19 mouse cellular contexts compared by ENCODE assay signal in the genomic region with DNA sequence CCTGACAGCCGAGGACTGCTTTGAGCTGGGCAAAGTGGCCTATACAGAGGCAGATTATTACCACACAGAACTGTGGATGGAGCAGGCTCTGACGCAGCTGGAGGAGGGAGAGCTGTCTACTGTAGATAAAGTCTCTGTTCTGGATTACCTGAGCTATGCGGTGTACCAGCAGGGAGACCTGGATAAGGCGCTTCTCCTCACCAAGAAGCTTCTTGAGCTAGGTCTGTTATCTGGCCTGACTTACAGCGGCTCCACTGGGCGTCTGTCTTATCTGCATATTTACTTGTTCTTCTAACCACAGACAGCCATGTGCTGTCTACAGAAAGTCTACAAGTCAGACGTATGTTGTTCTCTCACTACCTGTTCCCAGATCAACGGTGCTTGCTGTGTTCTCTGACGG. TPM values are rescaled to one million over a fixed set of nuclear protein-coding genes. Genes with fewer than 3 reads are reported as not detected.
DNase-seq lines count a peak whose midpoint lies in the region; ATAC-seq and TF ChIP-seq lines count a peak whose summit lies in the region.
"Had no signal": no experiment of that assay in that cellular context is flagged by ENCODE, and none has a peak within 500 bp of the region (broad histone marks: within the 10 kb centered on the region; RNA-seq: fewer than 3 reads in every experiment).

No protein-coding gene starts in this region.

- DNase-seq in heart, adult 11 months = peak; percentile 72
- DNase-seq in heart, postnatal 36 days = no peak
- peak; percentile 14 for DNase-seq in G1E (ENCODE audit: low spot score)
- DNase-seq in liver, postnatal 0 days = peak; percentile 45
- DNase-seq in left cerebral cortex, adult 18-20 months (ENCODE audit: low spot score in 2 of 2) = no peak
- no peak for DNase-seq in hindbrain, embryonic 10.5 days (ENCODE audit: low spot score)
- no peak for DNase-seq in cerebellum, adult 11-12 months
- DNase-seq: cerebellum, postnatal 14 days; lung, adult 18-20 months; thymus, postnatal 25 days had no signal

- intact Hi-C loops in heart, postnatal 36 days (cut with DNase I) = no loop called here

- no peak for TF ChIP-seq CTCF in G1E (IDR thresholded peaks at IDR 0.05; ENCODE audit: low read depth, low read length)
- 0 out of 2 replicates have a peak, but pooled peaks have one; percentile 5 for TF ChIP-seq CTCF in liver, postnatal 0 days (IDR thresholded peaks at IDR 0.05; ENCODE audit: low read depth)

- no peaks in the 10 kb centered on the region for H3K9me3 ChIP-seq in G1E (replicated peaks)
- H3K9me3 ChIP-seq in liver, postnatal 0 days (ENCODE audit: low read length) = no peaks in the 10 kb centered on the region
- H3K9me3 ChIP-seq in hindbrain, embryonic 10.5 days = no peaks in the 10 kb centered on the region
- H3K9me3 ChIP-seq: embryonic facial prominence, embryonic 12.5 days; forebrain, embryonic 13.5 days; hindbrain, embryonic 15.5 days; neural tube, embryonic 15.5 days had no signal

- H3K9ac ChIP-seq in liver, postnatal 0 days (replicated peaks) = no peak overlapping the region
- H3K9ac ChIP-seq: embryonic facial prominence, embryonic 12.5 days; forebrain, embryonic 13.5 days; hindbrain, embryonic 15.5 days; neural tube, embryonic 15.5 days had no signal

- WGBS in liver, postnatal 0 days (ENCODE audit: insufficient replicate concordance) = 66% methylated on average over 9 of the region's 9 CpGs
- 94% methylated on average over 9 of the region's 9 CpGs for WGBS in hindbrain, embryonic 10.5 days

- H3K27ac ChIP-seq in liver, postnatal 0 days (ENCODE audit: low read depth) = peak overlapping the region; percentile 78
- no peak overlapping the region for H3K27ac ChIP-seq in hindbrain, embryonic 10.5 days
- H3K27ac ChIP-seq: embryonic facial prominence, embryonic 12.5 days; forebrain, embryonic 13.5 days; hindbrain, embryonic 15.5 days; layer of hippocampus, adult 2 months; neural tube, embryonic 15.5 days had no signal

- H3K4me1 ChIP-seq in G1E (ENCODE audit: insufficient read depth, low read depth, low read length) = peaks cover 34% of the 10 kb centered on the region
- peaks cover 9% of the 10 kb centered on the region; the same call in 1 of the 2 replicates for H3K4me1 ChIP-seq in liver, postnatal 0 days (ENCODE audit: insufficient read depth)
- no peaks in the 10 kb centered on the region for H3K4me1 ChIP-seq in hindbrain, embryonic 10.5 days (replicated peaks)
- H3K4me1 ChIP-seq: embryonic facial prominence, embryonic 12.5 days; forebrain, embryonic 13.5 days; hindbrain, embryonic 15.5 days; neural tube, embryonic 15.5 days had no signal

- TF ChIP-seq EP300 in liver, postnatal 0 days (IDR thresholded peaks at IDR 0.05; ENCODE audit: low read depth) = peak; percentile 96

- ATAC-seq in G1E (ENCODE audit: extremely low read depth, insufficient number of reproducible peaks, low FRiP score, poor library complexity, severe bottlenecking) = peak; percentile 94
- peak; percentile 97 for ATAC-seq in erythroid progenitor cell, adult 5-6 weeks (replicated peaks; ENCODE audit: low FRiP score, poor library complexity, severe bottlenecking)
- ATAC-seq in liver, postnatal 0 days = peak; percentile 99
- ATAC-seq: forebrain, embryonic 13.5 days had no signal

- H3K4me2 ChIP-seq in liver, postnatal 0 days (ENCODE audit: low read depth, low read length) = 0 out of 2 replicates have a peak overlapping the region, but pooled peaks have one; percentile 34
- H3K4me2 ChIP-seq: embryonic facial prominence, embryonic 12.5 days; forebrain, embryonic 13.5 days; hindbrain, embryonic 15.5 days; neural tube, embryonic 15.5 days had no signal

- H3K4me3 ChIP-seq in G1E (ENCODE audit: low read depth, low read length) = no peak overlapping the region; the same call in 1 of the 2 replicates
- H3K4me3 ChIP-seq in liver, postnatal 0 days (ENCODE audit: low read depth, low read length) = no peak overlapping the region
- H3K4me3 ChIP-seq in hindbrain, embryonic 10.5 days = no peak overlapping the region
- H3K4me3 ChIP-seq: embryonic facial prominence, embryonic 12.5 days; forebrain, embryonic 13.5 days; hindbrain, embryonic 15.5 days; layer of hippocampus, adult 2 months; neural tube, embryonic 15.5 days had no signal

- H3K27me3 ChIP-seq in G1E (ENCODE audit: insufficient read depth, low read length) = no peaks in the 10 kb centered on the region
- H3K27me3 ChIP-seq in liver, postnatal 0 days (ENCODE audit: insufficient read depth, low read length) = no peaks in the 10 kb centered on the region
- H3K27me3 ChIP-seq in hindbrain, embryonic 10.5 days (ENCODE audit: insufficient read depth, poor library complexity, severe bottlenecking) = no peaks in the 10 kb centered on the region
- H3K27me3 ChIP-seq: embryonic facial prominence, embryonic 12.5 days; forebrain, embryonic 13.5 days; hindbrain, embryonic 15.5 days; neural tube, embryonic 15.5 days had no signal

- H3K36me3 ChIP-seq in G1E (replicated peaks) = peaks cover 49% of the 10 kb centered on the region
- H3K36me3 ChIP-seq in liver, postnatal 0 days (replicated peaks; ENCODE audit: insufficient read depth, low read length) = peaks cover 62% of the 10 kb centered on the region
- H3K36me3 ChIP-seq in hindbrain, embryonic 10.5 days = peaks cover 97% of the 10 kb centered on the region

RNA-seq across cellular contexts. Expression of a gene that starts 25.1 kb away (rescaled TPM):
- 10 to 100 TPM; 31.3 to 51.2 TPM for total RNA-seq in heart, postnatal 36 days (2021)
- 20.6 and 34.2 TPM in 2 replicates for total RNA-seq in G1E (2014; fragmentation: Nextera tagmentation)
- 29.7 and 34.2 TPM in 2 replicates for total RNA-seq in G1E (2017)
- polyA plus RNA-seq in G1E (2012) = 1.6 and 2.3 TPM in 2 replicates
- total RNA-seq in erythroid progenitor cell, adult 5-6 weeks (2015; ENCODE audit: low replicate concordance) = 2.5 and 6.5 TPM in 2 replicates
- 8.9 and 12.9 TPM in 2 replicates for total RNA-seq in erythroid progenitor cell, adult 5-6 weeks (2017; ENCODE audit: low replicate concordance)
- 5.3 and 6.4 TPM in 2 replicates for polyA plus RNA-seq in liver, postnatal 0 days (2015; fragmentation: Nextera tagmentation; extraction: Ambion mirVana)
- total RNA-seq in left cerebral cortex, adult 18-20 months (2021) = 10 to 100 TPM; 44.8 to 49.7 TPM
- polyA plus RNA-seq in hindbrain, embryonic 10.5 days (2016; fragmentation: Nextera tagmentation; extraction: Ambion mirVana) = 37.2 and 53.0 TPM in 2 replicates

RNA-seq across cellular contexts. Expression of a gene that starts 47.2 kb away (rescaled TPM):
- total RNA-seq in heart, postnatal 36 days (2021) = 100 to 1,000 TPM; 146 to 148 TPM
- total RNA-seq in G1E (2014; fragmentation: Nextera tagmentation) (16.9 and 29.9 TPM in 2 replicates), G1E (2017) (91.5 and 111 TPM in 2 replicates)
- polyA plus RNA-seq in G1E (2012) = 0.47 and 0.54 TPM in 2 replicates
- 15.1 and 18.9 TPM in 2 replicates for total RNA-seq in erythroid progenitor cell, adult 5-6 weeks (2015; ENCODE audit: low replicate concordance)
- 17.1 TPM in 1 of 2 replicates, not detected in the other for total RNA-seq in erythroid progenitor cell, adult 5-6 weeks (2017; ENCODE audit: low replicate concordance)
- polyA plus RNA-seq in liver, postnatal 0 days (2015; fragmentation: Nextera tagmentation; extraction: Ambion mirVana) = 4.1 and 8.4 TPM in 2 replicates
- total RNA-seq in left cerebral cortex, adult 18-20 months (2021) = 10 to 100 TPM; 46.4 to 50.8 TPM
- 2.4 and 9.9 TPM in 2 replicates for polyA plus RNA-seq in hindbrain, embryonic 10.5 days (2016; fragmentation: Nextera tagmentation; extraction: Ambion mirVana)

RNA-seq across cellular contexts. Expression of a gene that starts 55.3 kb away (rescaled TPM):
- not detected for total RNA-seq in heart, postnatal 36 days (2021)
- not detected in 2 replicates for total RNA-seq in G1E (2014; fragmentation: Nextera tagmentation)
- total RNA-seq in G1E (2017) = not detected in 2 replicates
- not detected in 2 replicates for polyA plus RNA-seq in G1E (2012)
- total RNA-seq in erythroid progenitor cell, adult 5-6 weeks (2015; ENCODE audit: low replicate concordance) = not detected in 2 replicates
- total RNA-seq in erythroid progenitor cell, adult 5-6 weeks (2017; ENCODE audit: low replicate concordance) = not detected in 2 replicates
- polyA plus RNA-seq in liver, postnatal 0 days (2015; fragmentation: Nextera tagmentation; extraction: Ambion mirVana) = 58.4 and 61.3 TPM in 2 replicates
- total RNA-seq in left cerebral cortex, adult 18-20 months (2021) = not detected
- not detected in 2 replicates for polyA plus RNA-seq in hindbrain, embryonic 10.5 days (2016; fragmentation: Nextera tagmentation; extraction: Ambion mirVana)
- total RNA-seq: adrenal gland, adult 18-20 months; gastrocnemius, adult 8-10 months; layer of hippocampus, adult 2 months; left cerebral cortex, postnatal 10 days had no signal
- polyA plus RNA-seq: embryonic facial prominence, embryonic 12.5 days; forebrain, embryonic 13.5 days; hindbrain, embryonic 15.5 days; neural tube, embryonic 15.5 days had no signal

Comparison
In these comparisons a context has a peak if more than half of its experiments do, and no peak if none do; other contexts are left out.
1. DNase-seq: peak in heart, adult 11 months (single experiment), G1E (single experiment) and liver, postnatal 0 days (single experiment); none in heart, postnatal 36 days (0 of 2), left cerebral cortex, adult 18-20 months (0 of 2), hindbrain, embryonic 10.5 days (single experiment) and cerebellum, adult 11-12 months (single experiment).
2. Peak in every context shown above with its lines, with median percentiles within 50 percentile points of each other: ATAC-seq.